Mouse (Mus musculus) cortical plate, adult 2 months (tissue): Measurements from ENCODE around the gene Anks1b.

Experiments
- CTCF ChIP-seq: fragments of 200-500 bp; IDR thresholded peaks from 2 replicates; pipeline ENCODE4 v1.5.1; 2011; ENCODE audit warnings: mild to moderate bottlenecking, control low read depth, low read length; ENCODE audit not compliant: insufficient read depth; ENCODE audit errors: extremely low read depth
- POLR2A ChIP-seq: fragments of 200-500 bp; IDR thresholded peaks from 2 replicates; pipeline ENCODE4 v1.6.1; 2011; ENCODE audit warnings: mild to moderate bottlenecking, low read length, control low read depth; ENCODE audit not compliant: insufficient read depth; ENCODE audit errors: extremely low read depth

- no peak for TF ChIP-seq CTCF
- no peak for TF ChIP-seq POLR2A
Measured at GRCm38 (mm10) chr10:90441656-90442055, 568.3 kb downstream of the Anks1b start.
